Mouse (Mus musculus) heart, embryonic 12.5 days (tissue): ENCODE measurements around the gene Hipk4. TPM values are rescaled to one million over a fixed set of nuclear protein-coding genes. Genes with fewer than 3 reads are reported as not detected.
A peak's percentile ranks its signal among the peaks of the same experiment; 100 is the strongest.

Source experiments
- ATAC-seq: fragments of 200-750 bp; cut with Nextera tagmentation; 2 replicates; pipeline ENCODE4 v1.8.0; 2017; ENCODE audit warnings: moderate TSS enrichment, moderate library complexity; ENCODE audit not compliant: insufficient number of reproducible peaks, low FRiP score
- H3K27ac ChIP-seq: fragments of 300-500 bp; sonication (generic); 2 replicates; pipeline ENCODE4 v1.5.1; 2016; ENCODE audit warnings: mild to moderate bottlenecking, moderate library complexity; ENCODE audit not compliant: poor library complexity, severe bottlenecking
- H3K27me3 ChIP-seq: fragments of 300-500 bp; sonication (generic); replicated peaks from 2 replicates; pipeline ENCODE4 v1.6.1; 2016; ENCODE audit warnings: mild to moderate bottlenecking, moderate library complexity
- H3K36me3 ChIP-seq: fragments of 300-500 bp; sonication (generic); 2 replicates; pipeline ENCODE4 v1.6.1; 2016; ENCODE audit warnings: mild to moderate bottlenecking, moderate library complexity
- H3K4me1 ChIP-seq: fragments of 300-500 bp; sonication (generic); replicated peaks from 2 replicates; pipeline ENCODE4 v1.6.1; 2016; ENCODE audit warnings: mild to moderate bottlenecking
- H3K4me2 ChIP-seq: fragments of 300-500 bp; sonication (generic); 2 replicates; pipeline ENCODE4 v1.6.1; 2016; ENCODE audit warnings: mild to moderate bottlenecking, moderate library complexity
- H3K4me3 ChIP-seq: fragments of 300-500 bp; sonication (generic); 2 replicates; pipeline ENCODE4 v1.5.1; 2016; ENCODE audit warnings: mild to moderate bottlenecking
- H3K9ac ChIP-seq: fragments of 300-500 bp; sonication (generic); 2 replicates; pipeline ENCODE4 v1.6.1; 2016; ENCODE audit warnings: mild to moderate bottlenecking, moderate library complexity
- H3K9me3 ChIP-seq: fragments of 300-500 bp; sonication (generic); replicated peaks from 2 replicates; pipeline ENCODE4 v1.6.1; 2016; ENCODE audit warnings: mild to moderate bottlenecking, moderate library complexity
- WGBS: fragments of 180-500 bp; shearing (Covaris S2); methylation state at CpG from one replicate; pipeline ENCODE4 v1.1.7; 2016; 5-methylcytosine and 5-hydroxymethylcytosine counted together
- polyA plus RNA-seq: library from polyadenylated mRNA; unstranded; fragments of >200 nt; fragmentation: Nextera tagmentation; extraction: Ambion mirVana; gene quantifications from 2 replicates; pipeline ENCODE4 v1.2.1, GENCODE M21; 2016

Hipk4 gene
- polyA plus RNA-seq, 1 experiment from 2014 or later = 0.31 TPM

- WGBS = 46% methylated on average over 3 of the region's 3 CpGs
- no peak for ATAC-seq
These were observed 24.0 kb upstream of the Hipk4 start, which contains the start of gene Prx for GRCm38 (mm10) chr7:27499036-27499435. Gene Prx, plus strand, starts transcription at chr7:27499324.

DNA sequence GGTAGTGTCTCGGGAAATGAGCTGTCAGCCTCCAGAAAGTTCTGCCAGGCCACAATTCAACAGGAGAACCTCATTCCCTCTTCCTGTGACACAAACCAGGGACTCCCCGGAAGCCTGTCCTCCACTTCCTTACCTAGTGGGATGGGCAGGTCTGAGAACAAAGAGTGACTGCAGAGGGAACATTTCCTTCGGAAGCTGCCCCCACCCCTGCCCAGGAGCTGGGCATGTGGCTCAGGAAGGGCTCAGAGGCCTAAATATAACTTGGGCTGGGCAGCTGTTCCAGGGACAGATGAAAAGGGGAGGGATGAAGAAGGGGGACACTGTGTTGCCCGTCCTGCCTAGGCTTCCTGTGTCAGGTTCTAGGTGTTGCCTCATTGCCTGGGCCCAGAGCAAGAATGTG lies 21.4 kb upstream of the Hipk4 start:
- Histone ChIP-seq H3K4me2 (no peak overlapping the region), H3K4me3 (no peak overlapping the region), H3K36me3 (no peaks in the 10 kb centered on the region), H3K9ac (0 out of 2 replicates have a peak overlapping the region, but pooled peaks have one; percentile 6), H3K27me3 (no peaks in the 10 kb centered on the region), H3K27ac (peak overlapping the region; percentile 20), H3K9me3 (no peaks in the 10 kb centered on the region), H3K4me1 (peaks cover 26% of the 10 kb centered on the region)
- 31% methylated on average over 4 of the region's 4 CpGs for WGBS
- no peak for ATAC-seq

More at GRCm38 (mm10) chr7:27499036-27499435, 24.0 kb upstream of the Hipk4 start, which contains the start of gene Prx:
- H3K9ac ChIP-seq = no peak within 1 kb of the TSS
- peaks cover 19% of the 10 kb centered on the region for H3K4me1 ChIP-seq
- no peak within 1 kb of the TSS for H3K4me2 ChIP-seq
- H3K27ac ChIP-seq = no peak within 1 kb of the TSS
- H3K27me3 ChIP-seq = no peaks in the 10 kb centered on the region
- H3K9me3 ChIP-seq = no peaks in the 10 kb centered on the region
- H3K4me3 ChIP-seq = no peak within 1 kb of the TSS
- no peaks in the 10 kb centered on the region for H3K36me3 ChIP-seq

DNA sequence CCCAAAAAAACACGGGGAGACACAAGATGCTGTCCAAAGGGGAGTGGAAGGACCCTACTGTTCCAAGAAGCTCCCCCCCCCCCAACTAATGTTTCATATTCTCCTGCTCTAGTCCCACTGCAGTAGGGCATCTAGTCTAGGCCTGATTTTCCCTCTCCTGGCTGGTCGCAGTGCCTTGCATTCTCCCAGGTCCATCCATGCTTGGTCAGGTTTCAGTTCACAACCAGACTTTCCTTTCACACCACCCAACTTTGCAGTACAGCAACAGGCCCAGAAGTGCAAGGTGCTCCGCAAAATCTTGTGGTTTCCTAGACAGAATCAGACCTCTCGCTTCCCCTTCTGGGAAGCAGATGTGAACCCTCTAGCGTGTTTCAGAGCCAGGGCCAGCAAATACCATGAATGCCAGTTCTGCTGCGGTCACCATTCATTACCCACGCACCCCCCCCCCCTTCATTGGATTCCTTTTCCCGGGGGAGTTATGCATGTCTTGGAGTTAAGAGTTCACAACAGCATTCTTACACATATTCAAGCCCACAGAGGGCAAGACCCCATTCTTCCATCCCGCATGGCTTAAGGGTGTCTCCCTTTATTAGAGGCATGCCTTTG lies 16.2 kb upstream of the Hipk4 start:
- Histone ChIP-seq H3K36me3 (no peaks in the 10 kb centered on the region), H3K4me3 (peak overlapping the region; percentile 59), H3K9ac (0 out of 2 replicates have a peak overlapping the region, but pooled peaks have one; percentile 13), H3K4me2 (peak overlapping the region; percentile 69), H3K9me3 (no peaks in the 10 kb centered on the region), H3K27ac (peak overlapping the region; percentile 98), H3K4me1 (peaks cover 22% of the 10 kb centered on the region), H3K27me3 (no peaks in the 10 kb centered on the region)
- 47% methylated on average over 9 of the region's 9 CpGs for WGBS
- ATAC-seq = no peak

DNA sequence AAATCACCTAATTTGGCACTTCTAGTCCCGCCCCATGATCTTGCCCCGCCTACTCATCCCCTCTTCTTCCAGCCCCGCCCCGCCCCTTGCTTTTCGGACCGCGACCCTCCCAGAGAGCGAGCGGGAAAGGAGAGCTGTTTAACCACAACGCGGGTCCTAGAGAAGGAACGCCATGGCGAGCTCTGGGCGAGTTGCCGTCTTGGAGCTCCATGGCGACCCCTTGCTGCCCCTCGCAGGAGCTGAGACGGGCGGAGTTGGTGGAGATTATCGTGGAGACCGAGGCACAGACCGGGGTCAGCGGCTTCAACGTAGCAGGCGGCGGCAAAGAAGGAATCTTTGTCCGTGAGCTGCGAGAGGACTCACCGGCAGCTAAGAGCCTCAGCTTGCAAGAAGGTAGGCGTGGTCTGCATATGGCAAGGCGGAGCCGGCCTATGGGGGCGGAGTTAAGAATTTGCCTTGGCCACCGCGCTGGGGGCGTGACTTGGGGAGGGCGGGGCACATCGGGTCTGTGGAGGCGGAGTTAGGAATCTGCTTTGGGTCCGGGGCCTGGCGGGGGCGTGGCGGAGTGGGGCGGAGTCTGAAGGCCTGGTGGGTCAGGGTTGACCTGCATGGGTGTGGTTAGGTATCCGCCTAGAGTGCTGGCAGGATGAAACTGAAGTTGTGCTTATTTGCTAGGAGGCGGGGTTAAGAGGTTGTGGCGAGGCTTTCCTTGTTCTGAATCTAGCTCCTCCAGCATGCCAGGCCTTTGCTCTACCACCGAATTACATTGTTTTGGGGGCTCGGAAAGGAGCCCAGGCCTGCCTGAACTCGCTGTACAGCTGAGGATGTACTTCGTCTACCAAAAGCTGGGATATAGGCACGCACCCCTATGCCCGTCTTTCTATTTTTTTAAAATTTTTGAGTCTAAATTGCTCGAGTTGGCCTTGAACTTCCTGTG lies 15.1 kb upstream of the Hipk4 start:
- WGBS = under 1% methylated on average over 54 of the region's 54 CpGs
- H3K9ac ChIP-seq = peak overlapping the region; percentile 72

GRCm38 (mm10) chr7:27508648-27509005 lies 14.4 kb upstream of the Hipk4 start:
- peak; percentile 73 for ATAC-seq
- Histone ChIP-seq H3K9ac (no peak overlapping the region), H3K27me3 (no peaks in the 10 kb centered on the region), H3K36me3 (no peaks in the 10 kb centered on the region), H3K9me3 (no peaks in the 10 kb centered on the region), H3K4me1 (peaks cover 17% of the 10 kb centered on the region), H3K4me3 (peak overlapping the region; percentile 59), H3K4me2 (peak overlapping the region; percentile 69), H3K27ac (peak overlapping the region; percentile 98)
- WGBS = 23% methylated on average over 6 of the region's 6 CpGs

More for the DNA sequence above, 15.1 kb upstream of the Hipk4 start:
- no peaks in the 10 kb centered on the region for H3K36me3 ChIP-seq
- ATAC-seq = peak; percentile 97
- H3K27me3 ChIP-seq = no peaks in the 10 kb centered on the region
- H3K4me2 ChIP-seq = peak overlapping the region; percentile 69
- no peaks in the 10 kb centered on the region for H3K9me3 ChIP-seq
- peak overlapping the region; percentile 59 for H3K4me3 ChIP-seq
- peaks cover 18% of the 10 kb centered on the region for H3K4me1 ChIP-seq
- H3K27ac ChIP-seq = peak overlapping the region; percentile 98

GRCm38 (mm10) chr7:27510809-27511208 lies 12.3 kb upstream of the Hipk4 start:
- Histone ChIP-seq H3K9ac (no peak overlapping the region), H3K36me3 (no peaks in the 10 kb centered on the region), H3K4me1 (peaks cover 17% of the 10 kb centered on the region), H3K27me3 (no peaks in the 10 kb centered on the region), H3K4me2 (no peak overlapping the region), H3K9me3 (no peaks in the 10 kb centered on the region), H3K27ac (no peak overlapping the region), H3K4me3 (no peak overlapping the region)
- ATAC-seq = no peak
- 86% methylated on average over 2 of the region's 2 CpGs for WGBS

DNA sequence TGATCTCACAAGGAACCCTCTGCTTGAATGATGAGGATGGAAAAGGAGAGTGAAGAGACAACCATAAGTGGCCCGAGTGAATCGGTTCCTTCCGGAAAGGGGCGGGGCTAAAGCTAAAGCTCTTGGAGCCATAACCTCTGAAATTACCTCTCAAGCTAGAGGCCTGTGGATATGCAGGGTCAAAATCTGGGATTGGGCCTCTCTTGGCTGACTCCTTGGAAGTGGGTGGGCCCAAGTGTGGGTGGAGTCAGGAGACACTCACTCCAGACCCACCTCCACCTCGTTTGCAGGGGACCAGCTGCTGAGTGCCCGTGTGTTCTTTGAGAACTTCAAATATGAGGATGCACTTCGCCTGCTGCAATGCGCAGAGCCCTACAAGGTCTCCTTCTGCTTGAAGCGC lies 8.1 kb upstream of the Hipk4 start:
- H3K4me1 ChIP-seq = no peaks in the 10 kb centered on the region
- ATAC-seq = no peak; the same call in 1 of the 2 replicates
- H3K4me2 ChIP-seq = no peak overlapping the region
- no peak overlapping the region for H3K27ac ChIP-seq
- peaks cover 30% of the 10 kb centered on the region for H3K36me3 ChIP-seq
- H3K9me3 ChIP-seq = 0 out of 2 replicates have a peak, but pooled peaks cover 5% of the 10 kb centered on the region
- no peak overlapping the region for H3K4me3 ChIP-seq
- 73% methylated on average over 9 of the region's 9 CpGs for WGBS
- no peak overlapping the region for H3K9ac ChIP-seq
- no peaks in the 10 kb centered on the region for H3K27me3 ChIP-seq

DNA sequence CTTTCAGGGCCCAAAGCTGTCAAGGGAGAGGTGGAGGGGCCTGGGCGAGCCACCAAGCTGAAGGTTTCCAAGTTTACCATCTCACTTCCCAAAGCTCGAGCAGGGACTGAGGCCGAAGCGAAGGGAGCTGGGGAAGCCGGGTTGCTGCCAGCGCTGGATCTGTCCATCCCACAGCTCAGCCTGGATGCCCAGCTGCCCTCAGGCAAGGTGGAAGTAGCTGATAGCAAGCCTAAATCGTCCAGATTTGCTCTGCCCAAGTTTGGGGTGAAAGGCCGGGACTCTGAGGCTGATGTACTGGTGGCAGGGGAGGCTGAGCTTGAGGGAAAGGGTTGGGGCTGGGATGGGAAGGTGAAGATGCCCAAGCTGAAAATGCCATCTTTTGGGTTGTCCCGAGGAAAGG lies 4.8 kb upstream of the Hipk4 start:
- Histone ChIP-seq H3K4me2 (no peak overlapping the region), H3K9me3 (0 out of 2 replicates have a peak, but pooled peaks cover 7% of the 10 kb centered on the region), H3K9ac (no peak overlapping the region), H3K36me3 (peaks cover 31% of the 10 kb centered on the region), H3K27me3 (no peaks in the 10 kb centered on the region), H3K4me1 (peaks cover 8% of the 10 kb centered on the region), H3K27ac (no peak overlapping the region), H3K4me3 (no peak overlapping the region)
- ATAC-seq = no peak
- WGBS = 80% methylated on average over 9 of the region's 9 CpGs

GRCm38 (mm10) chr7:27520104-27520503 lies 3.0 kb upstream of the Hipk4 start:
- Histone ChIP-seq H3K27ac (no peak overlapping the region), H3K27me3 (no peaks in the 10 kb centered on the region), H3K9ac (no peak overlapping the region), H3K9me3 (0 out of 2 replicates have a peak, but pooled peaks cover 7% of the 10 kb centered on the region), H3K4me2 (no peak overlapping the region), H3K4me3 (no peak overlapping the region), H3K4me1 (peaks cover 8% of the 10 kb centered on the region), H3K36me3 (peaks cover 31% of the 10 kb centered on the region)
- no peak for ATAC-seq

- no peak overlapping the region for H3K4me2 ChIP-seq
- no peak for ATAC-seq
- no peaks in the 10 kb centered on the region for H3K27me3 ChIP-seq
- no peak overlapping the region for H3K27ac ChIP-seq
- H3K9ac ChIP-seq = no peak overlapping the region
- no peak overlapping the region for H3K4me3 ChIP-seq
- peaks cover 13% of the 10 kb centered on the region for H3K4me1 ChIP-seq
- WGBS = 61% methylated on average over 1 of the region's 1 CpGs
- 0 out of 2 replicates have a peak, but pooled peaks cover 7% of the 10 kb centered on the region for H3K9me3 ChIP-seq
- H3K36me3 ChIP-seq = peaks cover 31% of the 10 kb centered on the region
These were observed 2.5 kb upstream of the Hipk4 start for GRCm38 (mm10) chr7:27520599-27520998.

- no peak for ATAC-seq
- Histone ChIP-seq H3K4me3 (no peak overlapping the region), H3K4me1 (peaks cover 20% of the 10 kb centered on the region), H3K9me3 (0 out of 2 replicates have a peak, but pooled peaks cover 7% of the 10 kb centered on the region), H3K27ac (no peak overlapping the region), H3K9ac (no peak overlapping the region), H3K36me3 (peaks cover 12% of the 10 kb centered on the region; the same call in 1 of the 2 replicates), H3K4me2 (no peak overlapping the region), H3K27me3 (no peaks in the 10 kb centered on the region)
- 90% methylated on average over 13 of the region's 13 CpGs for WGBS
These were observed 738 bp downstream of the Hipk4 start for GRCm38 (mm10) chr7:27523805-27524204.
